Mouse (Mus musculus) adrenal gland, postnatal 4 days (tissue): ENCODE data around the gene Tmem56. TPM values are rescaled to one million over a fixed set of nuclear protein-coding genes. Genes with fewer than 3 reads are reported as not detected.

Experiments
- DNase-seq, 2 experiments: peaks; one replicate each; pipeline ENCODE4 v3.0.0; 2021 to 2022; ENCODE audit warnings: low spot score in 2 of 2, mixed read lengths in 2 of 2
- long read RNA-seq, 2 experiments: library from polyadenylated mRNA; stranded (forward); transcript quantifications; one replicate each; pipeline ENCODE4 v2.0.0; 2021
- total RNA-seq, 2 experiments: library from RNA; stranded (reverse); gene quantifications; 2 replicates each; pipeline ENCODE4 v1.2.3; 2021

Gene Tmem56
- total RNA-seq, result 10 to 100 TPM; 19.4 to 22.0 TPM
- long read RNA-seq, experiment 1, full-length matches to known transcripts, result 4 of 5 reads
- long read RNA-seq, experiment 1, partial matches to known transcripts, result 0 of 5 reads
- long read RNA-seq, experiment 1, other reads (novel, unspliced or antisense), result 1 of 5 reads
- long read RNA-seq, experiment 2, full-length matches to known transcripts, result 5 of 10 reads
- long read RNA-seq, experiment 2, partial matches to known transcripts, result 1 of 10 reads
- long read RNA-seq, experiment 2, other reads (novel, unspliced or antisense), result 4 of 10 reads

DNA sequence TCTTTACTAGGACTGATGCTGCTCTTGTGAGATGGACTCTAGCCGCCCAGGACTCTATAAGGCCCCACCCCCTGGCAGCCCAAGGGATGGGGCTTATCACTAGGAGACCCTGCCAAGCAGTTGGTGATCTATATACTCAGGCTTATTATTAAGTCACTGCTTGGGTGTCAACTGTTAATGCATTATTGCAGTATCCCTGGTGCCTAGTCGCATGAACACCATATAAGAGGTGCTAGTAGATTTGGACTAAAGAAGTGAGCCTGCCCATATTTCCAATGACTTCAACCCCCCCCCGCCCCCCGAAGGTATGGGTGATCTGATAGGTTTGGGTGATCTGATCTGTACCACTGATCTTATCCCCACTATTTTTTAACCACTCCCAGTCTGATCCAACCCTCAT lies at the start of gene Tmem56:
Gene Tmem56, minus strand, starts transcription at position 101 of the 400 bp plus-strand sequence.
- no peak for DNase-seq

DNA sequence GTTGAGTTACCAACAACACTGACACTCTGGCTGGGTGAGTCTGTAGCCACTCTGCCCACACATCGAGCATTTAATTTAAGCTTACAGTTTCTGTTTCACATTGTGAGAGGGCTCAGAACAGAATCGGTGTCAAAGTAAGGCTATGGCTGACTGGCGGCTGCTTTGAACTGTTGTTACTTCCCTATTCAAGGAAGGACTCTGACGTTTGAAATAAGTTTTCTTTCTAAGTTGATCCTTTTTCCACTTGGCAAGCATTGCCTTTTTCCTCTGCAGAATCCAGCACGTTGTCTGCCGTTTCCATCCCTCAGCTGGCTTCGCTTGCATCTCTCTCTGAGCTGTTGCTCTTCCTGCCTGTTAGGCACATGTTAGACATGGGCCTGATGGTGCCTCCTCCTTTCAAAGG lies 47.3 kb upstream of the Tmem56 start:
- DNase-seq, result no peak

DNA sequence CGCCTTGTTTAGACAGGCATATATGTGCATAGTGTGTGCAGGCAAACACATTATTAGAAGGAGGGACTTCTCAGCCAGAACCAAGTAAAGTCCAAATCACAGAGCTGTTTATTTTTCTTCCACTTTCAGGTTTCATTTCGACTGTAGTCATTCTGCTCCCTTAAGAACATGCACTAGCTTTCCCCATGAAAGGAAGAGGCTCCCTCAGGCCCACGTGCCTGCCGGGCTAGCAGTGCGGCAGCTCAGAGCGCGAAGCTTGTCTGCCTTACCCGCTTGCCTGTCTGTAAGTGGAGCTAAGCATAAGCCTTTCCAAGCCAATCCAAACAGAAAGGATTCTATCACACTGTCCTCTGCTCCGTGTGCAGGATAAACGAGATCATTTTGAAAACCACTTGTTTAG lies 46.7 kb upstream of the Tmem56 start:
- DNase-seq, result no peak

DNA sequence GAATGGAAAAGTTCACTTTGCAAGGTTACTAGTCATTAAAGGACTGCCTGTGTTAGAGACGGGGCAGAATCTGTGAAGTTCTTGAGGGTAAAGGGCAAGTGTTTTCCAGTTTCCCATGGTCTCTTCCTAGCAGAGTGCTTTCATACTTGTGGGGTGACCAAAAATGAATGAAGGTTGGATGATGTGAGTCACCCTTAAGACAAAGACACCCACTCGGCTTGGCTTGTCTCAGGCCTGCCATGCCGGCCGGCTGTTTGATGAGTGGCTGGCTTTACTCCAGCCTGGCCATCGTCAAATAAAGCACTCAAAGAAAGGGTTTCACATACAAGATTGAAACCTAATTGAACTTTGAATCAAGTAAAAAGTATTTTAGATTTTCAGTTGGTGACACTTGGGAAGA lies 44.5 kb upstream of the Tmem56 start:
- no peak for DNase-seq

DNA sequence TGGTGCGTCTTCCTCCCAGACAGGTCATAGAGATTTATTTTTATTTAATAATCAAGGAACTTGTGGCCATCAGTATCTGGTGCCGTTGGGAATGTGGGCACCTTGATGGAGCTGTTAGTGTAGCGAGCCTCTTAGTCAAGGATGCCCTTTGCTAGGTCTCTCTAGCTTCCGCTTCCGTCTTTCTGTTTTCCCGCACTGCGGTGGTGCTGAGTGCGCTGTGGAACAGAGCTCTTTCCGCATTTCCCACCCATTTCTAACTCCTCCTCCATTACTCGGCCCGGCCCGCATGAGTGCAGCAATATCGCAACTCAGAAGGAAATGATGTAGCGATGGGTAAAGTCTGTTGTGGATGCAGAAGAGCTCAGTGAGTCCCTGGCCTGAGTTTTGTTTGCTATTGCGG lies 40.5 kb upstream of the Tmem56 start:
- DNase-seq, result no peak

DNA sequence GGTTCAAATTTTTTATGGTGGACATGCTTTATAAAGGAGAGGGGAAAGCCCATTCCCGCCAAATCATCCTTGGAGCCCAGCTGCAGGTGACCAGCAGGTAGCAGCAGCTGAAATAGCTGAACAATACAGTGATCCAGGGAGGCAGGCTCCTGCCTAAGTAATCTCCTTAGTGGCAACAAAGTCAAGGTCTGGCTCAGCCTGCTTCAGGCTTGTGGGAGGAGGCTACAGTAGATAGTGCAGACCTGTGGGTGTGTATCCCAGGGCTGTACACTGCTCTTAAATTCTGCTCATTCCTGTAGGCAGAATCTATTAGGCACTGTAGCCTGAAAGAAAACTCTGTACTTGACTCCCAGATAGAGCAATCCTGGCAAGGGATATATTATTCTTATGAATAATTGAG lies 38.0 kb upstream of the Tmem56 start:
- no peak for DNase-seq

DNA sequence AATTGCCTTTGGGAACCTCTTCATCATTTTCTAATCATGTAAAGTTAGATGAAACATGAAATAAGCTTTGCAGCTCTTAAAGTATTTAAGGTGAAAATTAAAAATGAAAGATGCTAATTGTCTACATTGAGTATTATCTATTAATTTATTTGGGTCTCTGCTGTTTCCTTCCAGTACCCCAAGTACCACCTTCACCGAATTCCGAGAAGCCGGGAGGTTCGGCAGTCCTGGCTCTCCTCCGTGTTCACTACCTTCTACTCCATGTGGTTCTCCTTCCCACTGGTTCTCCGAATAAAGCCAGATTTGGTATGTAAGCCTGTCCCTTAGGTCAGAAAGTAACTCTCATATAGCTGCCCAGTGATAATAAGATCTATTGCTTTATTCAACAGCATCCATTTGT lies 37.0 kb upstream of the Tmem56 start:
- no peak for DNase-seq

DNA sequence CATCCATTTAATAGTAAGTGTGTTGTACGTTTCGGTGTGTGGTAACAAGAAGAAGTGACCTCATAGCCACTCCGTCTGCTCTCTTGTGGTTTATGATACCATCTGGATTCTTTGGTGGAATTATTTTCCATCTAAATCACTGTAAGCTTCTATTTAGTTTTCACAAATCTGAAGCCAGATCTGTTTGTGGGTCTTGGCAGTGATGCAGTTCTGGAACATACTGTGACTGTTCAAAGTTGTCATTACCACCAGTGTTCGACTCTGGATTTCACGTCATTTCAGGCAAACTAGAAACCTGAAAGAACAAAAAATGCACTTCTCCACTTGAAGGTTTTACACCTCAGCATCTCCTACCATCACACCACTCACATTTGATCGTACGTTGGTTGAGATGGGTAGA lies 32.6 kb upstream of the Tmem56 start:
- DNase-seq, result no peak

DNA sequence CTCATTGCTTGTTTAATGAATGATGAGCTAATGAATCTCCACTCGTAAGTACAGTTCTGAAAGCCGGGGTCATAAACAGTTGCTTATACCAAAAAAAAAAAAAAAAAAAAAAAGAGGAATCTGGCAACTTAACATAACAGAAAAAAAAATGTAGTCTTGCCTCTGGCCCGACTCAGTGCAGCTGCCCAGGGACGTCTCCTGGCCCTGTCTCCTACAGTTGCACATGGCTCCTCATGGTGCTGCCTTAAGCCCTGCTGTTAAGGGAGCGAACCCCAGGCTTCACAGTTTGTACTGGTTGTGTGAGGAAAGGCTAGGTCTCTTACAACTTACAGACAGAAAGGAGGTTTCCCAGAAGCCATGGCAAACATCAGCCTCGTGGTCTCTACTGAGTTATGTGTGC lies 31.3 kb upstream of the Tmem56 start:
- DNase-seq, result no peak

DNA sequence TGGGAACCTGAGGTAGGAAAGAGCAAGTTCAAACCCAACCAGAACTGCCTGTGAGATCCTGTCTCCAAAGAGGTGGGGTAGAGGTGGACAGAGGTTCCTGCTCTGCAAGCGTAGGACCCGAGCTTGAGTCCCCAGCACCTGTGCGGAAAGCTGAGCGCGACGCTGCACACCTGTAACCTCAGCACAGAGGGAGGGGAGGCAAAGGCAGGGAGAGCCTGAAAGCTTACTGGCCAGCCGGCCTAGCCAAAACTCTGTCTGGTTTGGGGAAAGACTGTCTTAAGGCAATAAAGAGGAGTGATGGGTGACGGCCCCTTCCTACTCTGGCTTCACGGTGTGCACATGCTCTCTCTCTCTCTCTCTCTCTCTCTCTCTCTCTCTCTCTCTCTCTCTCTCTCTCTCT lies 30.1 kb upstream of the Tmem56 start:
- no peak for DNase-seq

DNA sequence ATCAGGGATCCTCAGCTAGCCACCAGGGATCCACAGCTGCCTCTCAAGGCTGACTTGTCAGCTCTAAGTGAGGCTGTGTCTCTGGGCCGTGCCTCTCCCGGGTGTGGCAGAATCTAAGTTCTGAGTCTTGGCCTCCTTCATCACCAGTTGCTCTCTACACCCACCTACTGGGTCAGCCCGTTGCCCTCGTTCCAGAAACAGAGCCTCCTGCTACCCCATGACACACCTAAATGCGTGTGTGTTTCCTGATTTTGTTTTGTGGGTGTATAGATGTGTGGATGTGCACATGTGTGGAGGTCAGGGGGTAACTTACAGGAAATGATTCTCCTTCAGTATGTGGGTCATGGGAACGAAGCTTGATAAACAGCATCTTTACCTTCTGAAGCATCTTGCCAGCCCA lies 29.5 kb upstream of the Tmem56 start:
- no peak for DNase-seq

DNA sequence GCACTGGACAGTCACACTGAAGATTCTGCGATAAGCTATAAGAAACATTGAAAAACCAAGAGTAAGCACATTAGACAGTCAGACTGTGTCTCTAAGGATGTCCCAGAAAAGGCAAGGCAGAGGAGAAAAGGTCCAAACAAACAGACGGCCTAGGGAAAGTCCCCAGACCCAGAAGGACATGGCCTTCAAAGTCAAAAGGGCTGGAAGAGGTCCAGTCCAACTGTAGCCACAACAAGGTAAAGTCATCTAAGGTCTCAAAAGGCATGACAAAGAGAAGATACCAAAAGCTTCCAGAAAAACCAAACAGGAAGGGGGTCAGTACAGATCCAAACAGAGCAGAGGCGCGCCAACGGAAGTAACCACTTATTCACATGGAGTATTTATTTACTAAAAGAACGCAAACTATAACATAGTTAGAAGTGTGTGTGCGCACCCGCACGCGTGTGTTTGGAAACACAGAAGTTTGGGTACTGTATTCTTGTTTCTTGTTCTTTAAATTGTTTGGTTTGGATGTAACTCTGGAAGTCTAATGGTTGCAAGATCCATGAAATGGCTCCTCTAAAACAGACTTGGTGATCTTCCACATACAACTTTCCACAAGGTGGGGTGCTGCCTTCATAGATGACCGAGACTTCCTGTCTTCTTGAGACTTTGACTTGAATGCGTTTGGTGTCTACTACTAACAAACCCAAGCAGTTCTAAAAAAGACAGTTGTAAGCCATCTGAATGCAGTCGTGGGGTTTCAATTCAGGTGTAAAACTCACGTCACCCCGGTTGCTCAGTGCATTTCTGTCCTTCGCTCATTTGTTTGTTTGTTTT lies 27.2 kb upstream of the Tmem56 start:
- DNase-seq, result no peak

DNA sequence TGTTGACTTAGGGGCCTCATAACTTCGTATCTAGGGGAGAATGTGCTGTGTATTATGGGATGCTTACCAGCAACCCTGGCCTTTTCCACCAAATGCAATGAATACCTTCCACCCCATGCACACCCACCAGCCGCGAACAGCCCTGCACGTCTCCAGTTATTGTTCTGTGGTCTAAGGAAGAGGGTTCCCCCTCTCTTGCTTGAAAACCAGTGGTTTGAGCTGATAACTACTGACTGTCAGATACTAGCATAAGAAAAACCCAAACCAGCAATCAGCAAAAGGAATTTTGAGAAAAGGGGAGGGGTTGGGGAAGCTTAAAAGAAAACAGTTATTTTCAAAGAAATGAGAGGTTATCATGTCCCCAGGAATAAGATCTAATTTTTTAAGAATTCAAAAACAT lies 26.5 kb upstream of the Tmem56 start:
- no peak for DNase-seq

DNA sequence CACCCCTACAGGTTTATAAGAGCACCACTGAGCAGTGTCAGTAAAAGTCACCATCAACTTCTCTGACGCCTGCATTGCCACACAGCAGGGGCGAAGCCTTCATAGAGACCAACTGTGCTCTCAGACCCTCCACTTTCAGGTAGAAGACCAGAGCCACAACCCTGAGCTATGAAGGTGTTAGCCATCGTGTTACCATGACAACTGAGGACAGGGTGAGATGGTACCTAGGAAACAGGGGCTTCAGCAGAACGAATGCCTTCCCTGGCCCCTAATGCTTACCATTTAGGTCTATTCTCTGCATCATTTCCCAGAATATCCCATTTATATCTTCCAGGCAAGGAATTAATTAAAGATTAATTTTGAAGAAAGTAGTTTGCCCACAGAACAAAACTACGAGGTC lies 26.0 kb upstream of the Tmem56 start:
- DNase-seq, result no peak

DNA sequence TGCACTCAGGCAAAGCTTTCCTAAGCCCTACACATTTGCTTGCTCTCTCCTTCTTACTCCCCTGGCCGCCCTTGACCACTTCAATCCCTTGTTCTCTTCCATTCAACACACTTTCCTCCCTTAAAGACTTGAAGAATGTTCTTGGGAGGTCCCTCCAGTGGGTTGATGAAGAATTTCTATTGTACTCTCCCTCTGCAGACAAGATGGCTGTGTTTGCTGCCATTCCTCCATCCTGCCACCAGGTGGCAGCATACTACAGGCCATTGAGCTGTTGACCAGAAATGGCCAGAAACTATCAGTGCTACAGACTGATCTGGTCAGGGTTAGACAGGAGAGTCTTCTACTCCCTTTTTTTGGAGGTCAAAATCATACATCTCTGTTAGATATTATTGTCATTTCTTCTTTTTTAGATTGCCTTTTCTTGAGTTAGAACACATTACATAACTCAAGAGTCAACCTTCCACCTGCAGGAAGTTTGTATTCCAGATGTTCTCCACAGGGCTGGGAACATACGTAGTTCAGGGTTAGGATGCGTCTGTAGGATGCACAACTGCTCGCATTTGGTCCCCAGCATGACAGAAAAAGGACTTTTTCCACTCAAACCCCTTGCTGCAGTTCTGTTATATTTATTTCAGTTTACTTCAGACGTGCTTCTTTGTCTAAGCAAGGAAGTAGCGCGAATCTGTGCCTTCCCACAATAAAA lies 24.8 kb upstream of the Tmem56 start:
- DNase-seq, result peak; percentile 52 to 56

DNA sequence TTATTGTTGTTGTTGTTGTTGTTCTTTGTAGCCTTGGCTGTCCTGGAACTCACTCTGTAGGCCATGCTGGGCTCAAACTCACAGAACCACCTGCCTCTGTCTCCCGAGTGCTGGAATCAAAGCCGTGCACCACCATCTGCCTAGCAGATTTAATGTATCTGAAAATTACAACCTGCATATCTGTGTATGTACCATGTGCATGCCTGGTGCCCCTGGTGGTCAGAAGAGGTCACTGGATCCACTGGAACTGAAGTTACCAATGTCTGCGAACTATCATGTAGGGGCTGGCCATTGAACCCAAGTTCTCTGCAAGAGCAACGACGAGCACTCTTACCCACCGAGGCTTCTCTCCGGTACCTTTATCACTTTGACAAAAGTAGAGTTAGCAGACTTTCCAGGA lies 23.7 kb upstream of the Tmem56 start:
- DNase-seq, result no peak

DNA sequence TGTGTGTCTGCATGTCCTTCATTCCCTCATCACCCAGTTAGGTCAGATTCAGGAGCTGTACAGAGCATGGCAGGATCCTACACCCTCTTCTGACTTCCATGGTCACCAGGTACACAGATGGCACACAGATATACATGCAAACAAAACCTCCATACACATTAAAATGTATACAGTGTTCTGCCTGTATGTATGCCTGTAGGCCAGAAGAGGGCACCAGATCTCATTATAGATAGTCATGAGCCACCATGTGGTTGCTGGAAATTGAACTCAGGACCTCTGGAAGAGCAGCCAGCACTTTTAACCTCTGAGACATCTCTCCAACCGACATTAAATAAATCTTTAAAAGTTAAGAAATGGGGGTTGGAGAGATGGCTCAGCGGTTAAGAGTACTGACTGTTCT lies 11.3 kb upstream of the Tmem56 start:
- no peak for DNase-seq

DNA sequence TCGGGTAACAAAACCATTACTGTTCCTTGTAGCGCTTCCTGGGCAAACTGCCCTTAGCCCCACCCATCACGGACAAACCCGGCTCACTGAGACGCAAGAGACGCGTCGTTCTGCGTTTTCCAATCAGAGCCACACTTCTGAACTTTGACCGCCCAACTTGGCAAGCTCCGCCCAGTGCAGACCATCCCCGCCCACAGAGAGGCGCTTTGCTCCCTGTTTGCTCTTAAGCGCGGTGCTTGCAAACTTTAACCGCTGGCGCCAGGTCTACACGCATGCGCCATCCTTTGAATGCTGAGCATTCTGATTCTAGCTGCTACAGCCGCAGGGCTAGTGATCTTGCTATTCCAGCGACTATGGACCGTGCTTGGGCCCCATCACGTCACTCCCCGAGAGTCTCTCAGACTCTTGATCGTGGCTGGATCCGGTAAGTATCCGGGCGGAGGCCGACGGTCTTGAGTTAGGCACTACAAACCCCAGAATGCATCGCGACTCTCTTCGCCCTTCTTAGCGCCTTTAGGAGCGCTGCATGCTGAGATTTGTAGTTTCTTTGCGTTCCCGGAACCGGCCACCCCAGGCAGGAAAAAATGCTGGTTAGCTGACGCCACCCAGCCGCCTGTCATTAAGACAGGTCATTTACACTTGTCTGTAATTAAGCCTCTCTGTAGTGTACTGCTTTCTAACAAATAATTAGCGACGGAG lies 8.8 kb upstream of the Tmem56 start, which contains the start of gene Alg14:
Gene Alg14, plus strand, starts transcription at position 214 of the 699 bp plus-strand sequence.
- peak; percentile 71 to 90 for DNase-seq

DNA sequence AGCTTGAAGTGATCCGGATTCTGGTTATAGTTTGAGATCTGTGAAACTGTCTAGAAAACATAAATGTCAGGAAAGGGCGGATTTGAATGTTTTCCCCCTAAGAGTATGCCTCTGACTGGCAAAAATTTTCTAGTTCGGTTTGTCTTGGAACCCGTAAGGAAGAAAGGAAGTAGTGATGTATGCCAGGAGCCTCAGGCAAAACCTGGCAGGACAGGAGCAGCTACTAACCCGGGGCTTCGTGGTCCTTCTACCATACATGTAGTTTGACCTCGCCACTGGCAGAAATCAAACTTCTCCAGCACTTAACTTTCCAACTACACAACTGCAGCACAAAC lies 8.3 kb upstream of the Tmem56 start:
- DNase-seq, result no peak

DNA sequence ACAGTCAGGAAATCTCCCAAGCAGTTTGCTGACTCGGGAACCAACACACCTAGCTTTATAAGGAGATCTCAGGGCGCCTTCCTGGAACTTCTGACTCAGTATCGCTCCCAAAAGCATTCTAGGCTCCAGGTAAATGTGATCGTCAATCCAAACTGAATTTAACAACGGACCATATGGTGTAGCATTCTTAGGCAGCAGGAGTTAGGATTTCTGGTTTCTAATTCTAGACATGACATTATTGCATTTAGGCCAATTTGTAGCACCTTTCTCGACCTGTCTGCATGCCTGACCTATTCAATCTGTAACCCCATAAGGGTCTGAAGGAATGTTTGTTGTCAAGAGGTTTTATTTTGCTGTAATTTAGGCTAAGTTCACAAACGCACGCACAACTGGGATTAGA lies 7.8 kb upstream of the Tmem56 start:
- DNase-seq, result no peak

DNA sequence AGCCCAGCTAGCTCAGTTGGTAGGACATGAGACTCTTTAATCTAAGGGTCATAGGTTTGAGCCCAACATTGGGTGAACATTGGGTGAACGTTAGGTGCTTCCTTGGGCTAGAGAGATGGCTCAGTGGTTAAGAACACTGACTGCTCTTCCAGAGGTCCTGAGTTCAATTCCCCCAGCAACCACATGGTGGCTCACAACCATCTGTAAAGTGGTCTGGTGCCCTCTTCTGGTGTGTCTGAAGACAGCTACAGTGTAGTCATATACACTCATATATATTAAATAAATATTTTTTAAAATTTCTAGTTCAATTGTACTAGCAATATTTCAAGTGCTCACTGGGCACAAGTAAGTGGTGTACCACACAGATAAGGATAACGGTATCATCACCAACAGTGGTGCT lies 4.3 kb upstream of the Tmem56 start:
- DNase-seq, result no peak

DNA sequence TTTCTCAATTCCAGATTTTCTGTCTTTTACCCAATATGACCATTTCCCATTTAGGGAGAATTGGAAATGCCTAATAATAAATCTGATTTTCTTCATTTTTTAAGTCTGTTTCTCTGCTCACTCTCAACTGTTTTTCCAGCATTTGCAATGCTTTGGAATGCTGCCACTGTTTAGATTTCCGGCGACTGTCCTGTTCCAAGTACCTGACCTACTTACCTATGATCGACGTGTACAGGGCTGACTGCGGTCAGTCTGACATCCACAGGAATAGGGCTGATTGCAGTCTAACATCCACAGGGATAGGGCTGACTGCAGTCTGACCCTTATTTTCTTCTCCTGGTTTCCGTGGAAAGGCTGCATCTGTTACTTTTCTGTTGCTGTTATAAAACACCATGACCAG lies 2.3 kb upstream of the Tmem56 start:
- no peak for DNase-seq
